Mouse (Mus musculus) embryonic stem cell, embryonic (primary cell): ENCODE measurements around the gene Micall1.

Experiments
- CTCF ChIA-PET, 4 experiments: fragments of 300-600 bp in 2 of 4; fragments of 350-600 bp in 2 of 4; sonication (Branson Sonifier 250); formaldehyde crosslinking; loops; one replicate each; lab custom pipeline; 2022; ENCODE audit warnings: inconsistent platforms in 2 of 4; lab: Charles Lee
- POLR2A ChIA-PET, 4 experiments: fragments of 300-600 bp in 2 of 4; fragments of 350-600 bp in 2 of 4; sonication (Branson Sonifier 250); formaldehyde crosslinking; loops; one replicate each; lab custom pipeline; 2022; ENCODE audit warnings: antibody characterized with exemption in 4 of 4, inconsistent platforms in 1 of 4; lab: Charles Lee

The Micall1 gene

GRCm38 (mm10) chr15:79075658-79076365, 32.9 kb upstream of the Micall1 start:
- CTCF ChIA-PET, result no interaction called here

GRCm38 (mm10) chr15:79079567-79079966, 29.1 kb upstream of the Micall1 start:
- ChIA-PET POLR2A (interaction anchor here in 3 of 4 experiments (0.6 to 4.2 kb wide), 7 partner anchors 9 to 283 kb away, joined by 3 to 21 read pairs (median 4); no protein-coding TSS in a partner anchor), CTCF (interaction anchor here in 2 of 4 experiments (0.6 to 1.6 kb wide), 2 partner anchors 17 to 49 kb away, joined by 5 to 7 read pairs; partner anchors contain the start of gene Ankrd54 (in 1 of the 2))

More at GRCm38 (mm10) chr15:79075658-79076365, 32.9 kb upstream of the Micall1 start:
- POLR2A ChIA-PET, result interaction anchor here in 3 of 4 experiments (0.6 to 4.2 kb wide), 7 partner anchors 10 to 444 kb away, joined by 3 to 21 read pairs (median 4); partner anchors contain the start of gene Ankrd54 (in 1 of the 3)

GRCm38 (mm10) chr15:79092284-79092683, 16.4 kb upstream of the Micall1 start:
- ChIA-PET CTCF (interaction anchor here in 1 of 4 experiments (1.4 kb wide), 1 partner anchor 48 kb away, joined by 5 read pairs; the partner anchor contains the start of genes 1700088E04Rik and Polr2f), POLR2A (interaction anchor here in 1 of 4 experiments (0.9 to 1.6 kb wide), 2 partner anchors 13 to 16 kb away, joined by 3 to 4 read pairs; partner anchors contain the start of gene Micall1)

- POLR2A ChIA-PET, result interaction anchor here in 1 of 4 experiments (0.7 to 1.7 kb wide), 6 partner anchors 8 to 63 kb away, joined by 3 to 5 read pairs (median 4); partner anchors contain the start of gene Micall1
- CTCF ChIA-PET, result interaction anchor here in 2 of 4 experiments (0.6 to 1.4 kb wide), 5 partner anchors 33 to 63 kb away, joined by 3 to 6 read pairs (median 5); partner anchors contain the start of genes 1700088E04Rik (in 1 of the 2) and Polr2f (in 1 of the 2)
These were observed 15.4 kb upstream of the Micall1 start for GRCm38 (mm10) chr15:79093083-79093839.

GRCm38 (mm10) chr15:79095483-79095882, 13.2 kb upstream of the Micall1 start:
- ChIA-PET CTCF (interaction anchor here in 1 of 4 experiments (1.0 kb wide), 1 partner anchor 32 kb away, joined by 5 read pairs; no protein-coding TSS in a partner anchor), POLR2A (interaction anchor here (0.5 to 3.1 kb wide), 12 partner anchors 10 to 624 kb away, joined by 3 to 7 read pairs (median 4); partner anchors contain the start of gene Eif3l (in 1 of the 4))

- ChIA-PET POLR2A (interaction anchor here in 1 of 4 experiments (3.1 kb wide), 1 partner anchor 23 kb away, joined by 7 read pairs; no protein-coding TSS in a partner anchor), CTCF (interaction anchor here in 1 of 4 experiments (0.6 kb wide), 1 partner anchor 64 kb away, joined by 3 read pairs; no protein-coding TSS in a partner anchor)
These were observed 12.1 kb upstream of the Micall1 start for GRCm38 (mm10) chr15:79096556-79096955.

GRCm38 (mm10) chr15:79097135-79097534, 11.6 kb upstream of the Micall1 start:
- CTCF ChIA-PET, result interaction anchor here in 1 of 4 experiments (0.6 kb wide), 1 partner anchor 63 kb away, joined by 3 read pairs; no protein-coding TSS in a partner anchor
- POLR2A ChIA-PET, result interaction anchor here in 3 of 4 experiments (0.5 to 1.3 kb wide), 4 partner anchors 9 to 169 kb away, joined by 3 read pairs; partner anchors contain the start of genes Eif3l (in 1 of the 3) and Micall1 (in 1 of the 3)

GRCm38 (mm10) chr15:79097611-79098025, 11.1 kb upstream of the Micall1 start:
- ChIA-PET CTCF (interaction anchor here in 1 of 4 experiments (0.8 kb wide), 1 partner anchor 19 kb away, joined by 3 read pairs; no protein-coding TSS in a partner anchor), POLR2A (interaction anchor here in 3 of 4 experiments (0.5 to 1.3 kb wide), 5 partner anchors 10 to 169 kb away, joined by 3 to 4 read pairs (median 3); partner anchors contain the start of genes Eif3l (in 1 of the 3) and Micall1 (in 1 of the 3))

GRCm38 (mm10) chr15:79098220-79098619, 10.5 kb upstream of the Micall1 start:
- CTCF ChIA-PET, result interaction anchor here in 1 of 4 experiments (0.8 to 2.1 kb wide), 2 partner anchors 19 to 50 kb away, joined by 3 to 7 read pairs; no protein-coding TSS in a partner anchor

GRCm38 (mm10) chr15:79098868-79099267, 9.8 kb upstream of the Micall1 start:
- CTCF ChIA-PET, result interaction anchor here in 1 of 4 experiments (1.0 to 2.1 kb wide), 5 partner anchors 9 to 151 kb away, joined by 3 to 7 read pairs (median 4); partner anchors contain the start of gene Micall1
- POLR2A ChIA-PET, result interaction anchor here in 3 of 4 experiments (0.6 to 2.7 kb wide), 5 partner anchors 9 to 282 kb away, joined by 3 to 12 read pairs (median 3); partner anchors contain the start of gene Micall1 (in 2 of the 3)

More at GRCm38 (mm10) chr15:79098220-79098619, 10.5 kb upstream of the Micall1 start:
- POLR2A ChIA-PET, result interaction anchor here (0.6 to 2.7 kb wide), 7 partner anchors 9 to 283 kb away, joined by 3 to 12 read pairs (median 3); partner anchors contain the start of genes Micall1 (in 2 of the 4) and Eif3l (in 1 of the 4)

GRCm38 (mm10) chr15:79099456-79099855, 9.2 kb upstream of the Micall1 start:
- POLR2A ChIA-PET, result interaction anchor here in 3 of 4 experiments (0.6 to 2.7 kb wide), 8 partner anchors 9 to 151 kb away, joined by 3 to 12 read pairs (median 4); partner anchors contain the start of gene Micall1 (in 2 of the 3)

GRCm38 (mm10) chr15:79100391-79100790, 8.3 kb upstream of the Micall1 start:
- CTCF ChIA-PET, result interaction anchor here in 3 of 4 experiments (0.6 to 2.1 kb wide), 3 partner anchors 18 to 107 kb away, joined by 6 to 14 read pairs (median 7); no protein-coding TSS in a partner anchor
- POLR2A ChIA-PET, result interaction anchor here in 3 of 4 experiments (0.6 to 2.7 kb wide), 10 partner anchors 8 to 117 kb away, joined by 3 to 12 read pairs (median 4); partner anchors contain the start of gene Micall1 (in 2 of the 3)

More at GRCm38 (mm10) chr15:79099456-79099855, 9.2 kb upstream of the Micall1 start:
- CTCF ChIA-PET, result interaction anchor here in 2 of 4 experiments (0.7 to 2.1 kb wide), 7 partner anchors 9 to 151 kb away, joined by 3 to 14 read pairs (median 4); partner anchors contain the start of gene Micall1 (in 1 of the 2)

- ChIA-PET POLR2A (interaction anchor here in 2 of 4 experiments (0.6 to 0.9 kb wide), 3 partner anchors 18 to 182 kb away, joined by 3 read pairs; no protein-coding TSS in a partner anchor), CTCF (interaction anchor here in 3 of 4 experiments (0.7 to 1.4 kb wide), 3 partner anchors 38 to 206 kb away, joined by 3 read pairs; no protein-coding TSS in a partner anchor)
These were observed 7.2 kb upstream of the Micall1 start for GRCm38 (mm10) chr15:79101531-79101930.

- ChIA-PET CTCF (interaction anchor here in 2 of 4 experiments (1.0 to 1.4 kb wide), 4 partner anchors 25 to 1005 kb away, joined by 3 read pairs; no protein-coding TSS in a partner anchor), POLR2A (interaction anchor here in 1 of 4 experiments (0.6 to 1.3 kb wide), 2 partner anchors 9 to 56 kb away, joined by 3 read pairs; no protein-coding TSS in a partner anchor)
These were observed 5.4 kb upstream of the Micall1 start for GRCm38 (mm10) chr15:79103264-79103663.

- POLR2A ChIA-PET, result interaction anchor here in 3 of 4 experiments (0.5 to 2.1 kb wide), 5 partner anchors 11 to 157 kb away, joined by 3 to 4 read pairs (median 3); no protein-coding TSS in a partner anchor
- CTCF ChIA-PET, result interaction anchor here in 1 of 4 experiments (0.5 to 0.6 kb wide), 2 partner anchors 42 to 185 kb away, joined by 3 to 7 read pairs; no protein-coding TSS in a partner anchor
These were observed 2.9 kb upstream of the Micall1 start for GRCm38 (mm10) chr15:79105804-79106203.

- POLR2A ChIA-PET, result interaction anchor here in 3 of 4 experiments (0.6 to 3.2 kb wide), 17 partner anchors 8 to 1424 kb away, joined by 3 to 18 read pairs (median 4); partner anchors contain the start of genes 1700088E04Rik (in 1 of the 3), Ankrd54 (in 1 of the 3), H1f0 (in 1 of the 3) and Polr2f (in 1 of the 3)
- CTCF ChIA-PET, result interaction anchor here in 1 of 4 experiments (0.8 to 2.4 kb wide), 3 partner anchors 9 to 41 kb away, joined by 4 to 16 read pairs (median 5); no protein-coding TSS in a partner anchor
These were observed 732 bp upstream of the Micall1 start for GRCm38 (mm10) chr15:79107966-79108365.
